Mouse (Mus musculus) CH12.LX (cell line): ENCODE results near the gene Cux1. TPM values are rescaled to one million over a fixed set of nuclear protein-coding genes. Genes with fewer than 3 reads are reported as not detected.

ENCODE experiments used
- DNase-seq: peaks from one replicate; pipeline ENCODE4 v3.0.0-alpha.2; 2013; ENCODE audit errors: extremely low read depth
- H3K27ac ChIP-seq: 2 replicates; pipeline ENCODE4 v1.5.1; 2012; ENCODE audit warnings: low read depth, mild to moderate bottlenecking, control low read depth, moderate library complexity; ENCODE audit not compliant: insufficient read depth
- H3K27me3 ChIP-seq: replicated peaks from 2 replicates; pipeline ENCODE3; 2012; ENCODE audit warnings: inconsistent platforms
- H3K36me3 ChIP-seq, 2 experiments: replicated peaks in 1 of 2; 2 replicates each; pipeline versions ENCODE3 to v1.6.1; 2012; ENCODE audit warnings: inconsistent platforms in 1 of 2, low read length in 1 of 2, mild to moderate bottlenecking in 1 of 2, mixed read lengths in 1 of 2, moderate library complexity in 1 of 2; ENCODE audit not compliant: control insufficient read depth in 1 of 2, insufficient read depth in 1 of 2
- H3K4me1 ChIP-seq, 2 experiments: 2 replicates each; pipeline ENCODE4 v1.6.1; 2012; ENCODE audit warnings: inconsistent platforms in 1 of 2, moderate library complexity in 1 of 2; ENCODE audit not compliant: insufficient read depth in 2 of 2, control insufficient read depth in 1 of 2
- H3K4me2 ChIP-seq: 2 replicates; pipeline ENCODE4 v1.6.1; 2012; ENCODE audit warnings: low read depth, mild to moderate bottlenecking, control low read depth; ENCODE audit not compliant: poor library complexity, insufficient read depth, severe bottlenecking
- H3K4me3 ChIP-seq, 3 experiments: fragments of 150-350 bp in 1 of 3; sonication (generic) in 1 of 3; replicated peaks in 1 of 3; 2 replicates each; pipeline versions ENCODE3 to v1.5.1; 2011 to 2012; ENCODE audit warnings: low read depth in 2 of 3, low read length in 2 of 3, mild to moderate bottlenecking in 2 of 3, moderate library complexity in 2 of 3, control low read depth in 1 of 3, improper control_type of control experiment in 1 of 3, inconsistent platforms in 1 of 3, mixed read lengths in 1 of 3; ENCODE audit not compliant: poor library complexity in 1 of 3
- H3K79me2 ChIP-seq: replicated peaks from 2 replicates; pipeline ENCODE4 v1.6.1; 2012; ENCODE audit warnings: mild to moderate bottlenecking, moderate library complexity; ENCODE audit not compliant: control insufficient read depth, poor library complexity, insufficient read depth, severe bottlenecking; ENCODE audit errors: extremely low read depth
- H3K9ac ChIP-seq: 2 replicates; pipeline ENCODE4 v1.6.1; 2012; ENCODE audit warnings: low read depth, mild to moderate bottlenecking, control low read depth, moderate library complexity; ENCODE audit not compliant: insufficient read depth
- H3K9me3 ChIP-seq: replicated peaks from 2 replicates; pipeline ENCODE3; 2012; ENCODE audit warnings: low read length, inconsistent platforms, mixed read lengths
- E2F4 ChIP-seq: IDR thresholded peaks from 2 replicates; pipeline ENCODE4 v1.6.1; 2011; ENCODE audit warnings: low read depth, low read length, improper control_type of control experiment; ENCODE audit not compliant: insufficient replicate concordance
- EP300 ChIP-seq: IDR thresholded peaks from 2 replicates; pipeline ENCODE4 v1.6.1; 2011; ENCODE audit warnings: low read length, improper control_type of control experiment
- GABPA ChIP-seq: IDR thresholded peaks from 2 replicates; pipeline ENCODE4 v1.6.1; 2012; ENCODE audit warnings: low read depth, low read length, improper control_type of control experiment, inconsistent platforms; ENCODE audit not compliant: insufficient replicate concordance
- IRF4 ChIP-seq: IDR thresholded peaks from 2 replicates; pipeline ENCODE4 v1.6.1; 2014; ENCODE audit warnings: low read depth, mild to moderate bottlenecking, inconsistent platforms, low read length, improper control_type of control experiment
- JUND ChIP-seq: conservative IDR thresholded peaks from 2 replicates; pipeline ENCODE4 v1.6.1; 2011; ENCODE audit warnings: low read depth, low read length, improper control_type of control experiment
- MAFK ChIP-seq: IDR thresholded peaks from 2 replicates; pipeline ENCODE4 v1.6.1; 2011; ENCODE audit warnings: low read length, improper control_type of control experiment; ENCODE audit not compliant: insufficient replicate concordance
- MAX ChIP-seq: IDR thresholded peaks from 2 replicates; pipeline ENCODE4 v1.6.1; 2011; ENCODE audit warnings: low read length, improper control_type of control experiment
- NRF1 ChIP-seq: IDR thresholded peaks from 2 replicates; pipeline ENCODE4 v1.6.1; 2014; ENCODE audit warnings: low read depth, mild to moderate bottlenecking, inconsistent platforms, low read length, improper control_type of control experiment, moderate library complexity
- PAX5 ChIP-seq: IDR thresholded peaks from 2 replicates; pipeline ENCODE4 v1.6.1; 2012; ENCODE audit warnings: low read length, inconsistent platforms, mixed read lengths
- POLR2AphosphoS2 ChIP-seq: IDR thresholded peaks from 2 replicates; pipeline ENCODE4 v1.6.1; 2011; ENCODE audit warnings: low read depth, low read length, improper control_type of control experiment
- SMC3 ChIP-seq: IDR thresholded peaks from 2 replicates; pipeline ENCODE4 v1.6.1; 2011; ENCODE audit warnings: low read depth, low read length, improper control_type of control experiment
- TBP ChIP-seq: conservative IDR thresholded peaks from 2 replicates; pipeline ENCODE4 v1.6.1; 2011; ENCODE audit warnings: low read depth, low read length, improper control_type of control experiment
- UBTF ChIP-seq: IDR thresholded peaks from 2 replicates; pipeline ENCODE4 v1.6.1; 2012; ENCODE audit warnings: low read depth, mild to moderate bottlenecking, inconsistent platforms, low read length, improper control_type of control experiment, moderate library complexity
- USF1 ChIP-seq: IDR thresholded peaks from 2 replicates; pipeline ENCODE4 v1.6.1; 2014; ENCODE audit warnings: low read depth, mild to moderate bottlenecking, inconsistent platforms, low read length, improper control_type of control experiment
- USF2 ChIP-seq: conservative IDR thresholded peaks from 2 replicates; pipeline ENCODE4 v1.6.1; 2011; ENCODE audit warnings: low read depth, low read length, improper control_type of control experiment
- ZC3H11A ChIP-seq: IDR thresholded peaks from 2 replicates; pipeline ENCODE4 v1.6.1; 2012; ENCODE audit warnings: low read depth, mild to moderate bottlenecking, inconsistent platforms, low read length, improper control_type of control experiment
- ZKSCAN1 ChIP-seq: IDR thresholded peaks from 2 replicates; pipeline ENCODE4 v1.6.1; 2012; ENCODE audit warnings: low read depth, inconsistent platforms, low read length, improper control_type of control experiment, borderline replicate concordance
- ZNF384 ChIP-seq: IDR thresholded peaks from 2 replicates; pipeline ENCODE4 v1.6.1; 2012; ENCODE audit warnings: low read depth, low read length, improper control_type of control experiment, inconsistent platforms
- dilution Hi-C: fragments of 300-500 bp; cut with MboI; formaldehyde crosslinking; loops from 2 replicates; pipeline ENCODE4 v1.14.3; 2020; ENCODE audit warnings: low sequenced_read_pairs; ENCODE audit not compliant: extremely low pct_unique_long_range_greater_than_20kb, extremely low pct_ligation_motif_present
- in situ Hi-C: fragments of 300-500 bp; cut with MboI; formaldehyde crosslinking; loops from 3 replicates; pipeline ENCODE4 v1.14.3; 2019; ENCODE audit warnings: low sequenced_read_pairs, low pct_ligation_motif_present, low pct_unique_long_range_greater_than_20kb, mixed read lengths
- polyA plus RNA-seq: library from polyadenylated mRNA; unstranded; fragments of >175 nt; gene quantifications from 2 replicates; pipeline ENCODE4 v1.2.1, GENCODE M21; 2012; ENCODE audit warnings: low read depth; ENCODE audit not compliant: insufficient read length
- total RNA-seq, 2 experiments: library from RNA; depleted of rRNA; stranded (reverse); fragments of 300-350 nt in 1 of 2; fragments of >200 nt in 1 of 2; gene quantifications; 2 replicates each; pipeline ENCODE4 v1.2.3; 2012 to 2014

The Cux1 gene
- total and polyA plus RNA-seq, 3 experiments, result 12.4 to 21.9 (median 19.6) TPM

DNA sequence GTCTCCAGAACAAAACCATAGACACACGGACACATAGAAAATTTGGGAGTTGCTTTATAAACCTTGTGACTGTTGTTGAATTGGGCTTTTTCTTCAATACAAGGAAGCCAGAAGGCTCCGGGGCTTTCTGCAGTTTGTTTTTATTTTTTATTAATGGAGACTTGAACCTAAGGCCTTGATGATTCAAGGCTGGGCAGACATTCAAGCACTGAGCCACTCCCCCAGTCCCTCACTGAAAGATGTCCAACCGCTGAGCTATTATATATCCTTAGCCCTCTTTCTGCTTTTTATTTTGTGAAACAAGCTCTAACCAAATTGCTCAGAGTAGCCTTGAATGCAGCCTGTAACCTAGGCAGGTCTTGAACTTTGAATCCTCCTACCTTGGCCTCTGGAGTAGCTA, 195.0 kb downstream of the Cux1 start:
- DNase-seq, result no peak
- Histone ChIP-seq H3K4me3 (no peak overlapping the region), H3K27ac (no peak overlapping the region), H3K4me1 (no peaks in the 10 kb centered on the region), H3K9ac (no peak overlapping the region), H3K27me3 (no peaks in the 10 kb centered on the region), H3K9me3 (no peaks in the 10 kb centered on the region), H3K4me2 (no peak overlapping the region), H3K79me2 (no peaks in the 10 kb centered on the region), H3K36me3 (peaks cover 20 to 67% of the 10 kb centered on the region in 2 experiments)
- dilution Hi-C loops (no loop called here), in situ Hi-C loops (no loop called here)
- TF ChIP-seq JUND (no peak), ZKSCAN1 (no peak), ZNF384 (no peak), MAFK (no peak), USF1 (no peak), MAX (no peak), ZC3H11A (no peak), E2F4 (no peak), UBTF (no peak)

- dilution Hi-C loops, result no loop called here
- H3K9ac ChIP-seq, result no peak overlapping the region
- no peak for TF ChIP-seq ZKSCAN1
- no peak for TF ChIP-seq PAX5
- no peak for TF ChIP-seq POLR2AphosphoS2
- no peak for TF ChIP-seq UBTF
- no peak for TF ChIP-seq TBP
- TF ChIP-seq JUND, result no peak
- no peak for TF ChIP-seq NRF1
- TF ChIP-seq EP300, result no peak
- no peak for TF ChIP-seq MAX
- TF ChIP-seq SMC3, result no peak
- no peak for TF ChIP-seq IRF4
- TF ChIP-seq E2F4, result no peak
- TF ChIP-seq GABPA, result no peak
- no peak for TF ChIP-seq USF2
- no peaks in the 10 kb centered on the region for H3K27me3 ChIP-seq
- H3K4me3 ChIP-seq, result no peak overlapping the region
- no peaks in the 10 kb centered on the region for H3K9me3 ChIP-seq
- in situ Hi-C loops, result no loop called here
- no peaks in the 10 kb centered on the region for H3K79me2 ChIP-seq
- H3K4me2 ChIP-seq, result no peak overlapping the region
- peaks cover 0 to 15% of the 10 kb centered on the region in 2 experiments; a peak in 2 of 4 replicates for H3K4me1 ChIP-seq
- peaks cover 14 to 54% of the 10 kb centered on the region in 2 experiments for H3K36me3 ChIP-seq
- H3K27ac ChIP-seq, result no peak overlapping the region
- DNase-seq, result no peak
Measured at GRCm38 (mm10) chr5:136363421-136363820, 203.9 kb downstream of the Cux1 start.
